Mouse (Mus musculus): ENCODE results near the gene Gm28042. TPM values are rescaled to one million over a fixed set of nuclear protein-coding genes. Genes with fewer than 3 reads are reported as not detected.

The Gm28042 gene
- total RNA-seq, 2 experiments from 2014 or later: 1.0 TPM; not detected in 1

Other genes starting within 250 kb of the Gm28042 start
- gene Rpap1, start 240.0 kb upstream of the Gm28042 start, total RNA-seq (2014; fragmentation: Nextera tagmentation): 15.8 and 16.1 TPM in 2 replicates
- 10.7 and 11.7 TPM in 2 replicates for gene Rpap1, start 240.0 kb upstream of the Gm28042 start, total RNA-seq (2017)
- 0.15 TPM in 1 of 2 replicates, not detected in the other for gene Tyro3, start 229.8 kb upstream of the Gm28042 start, total RNA-seq (2014; fragmentation: Nextera tagmentation)
- gene Tyro3, start 229.8 kb upstream of the Gm28042 start, total RNA-seq (2017): not detected in 2 replicates
- 71.3 and 81.4 TPM in 2 replicates for gene Mga, start 130.3 kb upstream of the Gm28042 start, total RNA-seq (2014; fragmentation: Nextera tagmentation)
- gene Mga, start 130.3 kb upstream of the Gm28042 start, total RNA-seq (2017): 61.2 and 71.1 TPM in 2 replicates
- gene Mapkbp1, start 54.8 kb upstream of the Gm28042 start, total RNA-seq (2014; fragmentation: Nextera tagmentation): 3.0 and 3.8 TPM in 2 replicates
- 4.3 and 7.6 TPM in 2 replicates for gene Mapkbp1, start 54.8 kb upstream of the Gm28042 start, total RNA-seq (2017)
- gene Jmjd7, start within 50 bp of the Gm28042 start, total RNA-seq (2014; fragmentation: Nextera tagmentation): 2.3 and 7.9 TPM in 2 replicates
- gene Jmjd7, start within 50 bp of the Gm28042 start, total RNA-seq (2017): 3.5 and 4.0 TPM in 2 replicates
- 0.62 TPM in 1 of 2 replicates, not detected in the other for gene Pla2g4b, start 5.9 kb downstream of the Gm28042 start, total RNA-seq (2014; fragmentation: Nextera tagmentation)
- gene Pla2g4b, start 5.9 kb downstream of the Gm28042 start, total RNA-seq (2017): 0.72 and 1.8 TPM in 2 replicates
- 27.0 and 33.4 TPM in 2 replicates for gene Ehd4, start 127.1 kb downstream of the Gm28042 start, total RNA-seq (2014; fragmentation: Nextera tagmentation)
- 29.4 and 30.3 TPM in 2 replicates for gene Ehd4, start 127.1 kb downstream of the Gm28042 start, total RNA-seq (2017)
- gene Pla2g4e, start 217.8 kb downstream of the Gm28042 start, total RNA-seq (2014; fragmentation: Nextera tagmentation): not detected in 2 replicates
- gene Pla2g4e, start 217.8 kb downstream of the Gm28042 start, total RNA-seq (2017): not detected in 2 replicates

All from granulocyte monocyte progenitor cell, adult 5-6 weeks (primary cell).